Mouse (Mus musculus): ENCODE results near the gene Cela3a. TPM values are rescaled to one million over a fixed set of nuclear protein-coding genes. Genes with fewer than 3 reads are reported as not detected.

The Cela3a gene
- polyA plus RNA-seq (2014; fragmentation: Nextera tagmentation; extraction: Ambion mirVana): not detected in 2 replicates

DNA sequence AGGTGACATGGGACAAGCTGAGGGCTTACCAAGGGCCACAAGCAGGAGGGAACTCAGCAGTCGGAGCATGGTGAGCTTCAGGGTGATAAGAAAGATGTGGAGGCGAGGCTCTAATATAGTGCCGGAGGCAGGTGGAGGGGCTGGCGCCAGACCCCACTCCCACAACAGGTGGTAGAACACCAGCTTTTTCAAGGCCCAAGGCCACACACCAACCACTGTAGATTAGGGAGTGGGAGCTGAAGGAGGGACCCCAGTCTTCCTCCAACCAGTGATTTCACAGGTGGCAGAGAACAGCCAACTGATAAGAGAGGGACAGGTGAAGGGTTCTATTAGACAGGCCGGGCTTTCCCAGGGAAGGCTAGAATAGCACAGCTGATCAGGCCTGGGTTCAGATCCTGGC lies at the start of gene Cela3a:
Cela3a (minus strand) TSS at position 101 of the 400 bp plus-strand sequence.
- ATAC-seq (ENCODE audit: low FRiP score, low TSS enrichment): no peak
- Histone ChIP-seq H3K36me3 (ENCODE audit: control insufficient read depth, insufficient read depth, low read length) (no peaks in the 10 kb centered on the region), H3K4me1 (ENCODE audit: control insufficient read depth, insufficient read depth, low read length) (no peaks in the 10 kb centered on the region), H3K4me3 (ENCODE audit: low read length) (no peak within 1 kb of the TSS), H3K27ac (ENCODE audit: low read depth, low read length) (no peak within 1 kb of the TSS), H3K4me2 (replicated peaks; ENCODE audit: low read depth, low read length) (no peak within 1 kb of the TSS), H3K9ac (ENCODE audit: low read depth, low read length) (no peak within 1 kb of the TSS), H3K9me3 (ENCODE audit: control insufficient read depth, low read length) (no peaks in the 10 kb centered on the region), H3K27me3 (ENCODE audit: control insufficient read depth, insufficient read depth, low read length) (no peaks in the 10 kb centered on the region)
- WGBS: 92% methylated on average over 5 of the region's 5 CpGs

DNA sequence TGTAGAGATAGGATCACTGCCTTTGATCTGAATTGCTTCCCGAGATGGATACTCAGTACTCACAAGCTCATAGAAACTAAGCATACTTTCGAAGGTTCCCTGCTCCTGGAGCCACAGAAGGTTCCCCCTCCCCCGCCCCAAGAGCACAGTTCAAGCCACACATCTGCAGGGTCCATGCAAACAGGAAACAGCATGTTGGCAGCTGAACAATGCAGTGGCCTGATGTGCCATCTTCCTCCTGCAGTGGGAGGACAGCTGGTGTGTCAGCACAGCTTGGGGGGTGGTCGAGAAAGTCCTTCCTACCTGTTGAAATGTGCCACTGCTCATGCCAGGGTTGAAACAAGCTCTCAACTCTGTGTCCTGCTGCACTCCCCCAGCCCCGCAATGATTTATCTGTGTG lies 49.3 kb upstream of the Cela3a start:
- Histone ChIP-seq H3K4me3 (ENCODE audit: low read length) (no peak overlapping the region), H3K9me3 (ENCODE audit: control insufficient read depth, low read length) (no peaks in the 10 kb centered on the region), H3K27ac (ENCODE audit: low read depth, low read length) (no peak overlapping the region), H3K4me2 (replicated peaks; ENCODE audit: low read depth, low read length) (no peak overlapping the region), H3K27me3 (ENCODE audit: control insufficient read depth, insufficient read depth, low read length) (no peaks in the 10 kb centered on the region), H3K36me3 (ENCODE audit: control insufficient read depth, insufficient read depth, low read length) (no peaks in the 10 kb centered on the region), H3K9ac (ENCODE audit: low read depth, low read length) (no peak overlapping the region), H3K4me1 (ENCODE audit: control insufficient read depth, insufficient read depth, low read length) (peaks cover 14% of the 10 kb centered on the region; the same call in 1 of the 2 replicates)
- no peak for ATAC-seq (ENCODE audit: low FRiP score, low TSS enrichment)
- WGBS: 40% methylated on average over 5 of the region's 5 CpGs

DNA sequence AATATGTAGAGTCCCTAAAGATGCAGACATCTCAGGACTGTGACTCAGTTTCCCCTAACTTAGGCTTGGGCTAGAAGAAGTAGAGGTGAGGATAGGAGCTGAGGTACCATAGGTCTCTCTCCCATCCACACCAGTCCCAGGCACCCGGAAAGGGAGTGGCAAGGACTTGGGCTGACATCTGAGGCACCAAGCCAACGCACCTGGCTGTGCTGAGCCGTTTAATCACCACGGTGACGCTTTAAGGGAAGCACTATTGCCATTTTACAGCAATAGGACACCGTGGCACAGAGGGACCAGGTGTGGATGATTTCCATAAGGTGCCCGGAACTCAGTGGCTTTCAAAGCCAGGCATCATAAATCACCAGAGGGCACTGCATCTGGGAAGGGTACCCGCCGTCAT lies 48.7 kb upstream of the Cela3a start:
- Histone ChIP-seq H3K9me3 (ENCODE audit: control insufficient read depth, low read length) (no peaks in the 10 kb centered on the region), H3K27ac (ENCODE audit: low read depth, low read length) (no peak overlapping the region), H3K9ac (ENCODE audit: low read depth, low read length) (no peak overlapping the region), H3K4me1 (ENCODE audit: control insufficient read depth, insufficient read depth, low read length) (peaks cover 14% of the 10 kb centered on the region; the same call in 1 of the 2 replicates), H3K4me3 (ENCODE audit: low read length) (no peak overlapping the region), H3K4me2 (replicated peaks; ENCODE audit: low read depth, low read length) (no peak overlapping the region), H3K36me3 (ENCODE audit: control insufficient read depth, insufficient read depth, low read length) (no peaks in the 10 kb centered on the region), H3K27me3 (ENCODE audit: control insufficient read depth, insufficient read depth, low read length) (no peaks in the 10 kb centered on the region)
- no peak for ATAC-seq (ENCODE audit: low FRiP score, low TSS enrichment)
- WGBS: 78% methylated on average over 9 of the region's 9 CpGs

DNA sequence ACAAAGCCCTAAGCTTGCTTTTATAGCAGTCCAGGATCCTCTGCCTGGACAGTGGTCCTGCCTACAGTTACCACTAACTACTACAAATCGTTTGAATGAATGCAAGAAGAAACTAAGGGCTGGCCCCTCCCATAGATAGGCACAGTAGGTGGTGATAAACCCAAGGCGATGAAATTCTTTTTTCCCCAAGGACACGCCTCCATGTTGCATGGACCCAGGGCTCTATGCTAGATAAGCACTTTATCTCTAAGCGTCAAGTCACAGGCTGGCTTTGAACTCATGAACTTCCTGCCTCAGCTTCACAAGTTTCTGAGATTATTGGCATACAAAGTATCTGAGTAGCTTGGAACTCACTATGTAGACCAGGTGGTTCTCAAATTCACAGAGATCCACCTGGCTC lies 47.7 kb upstream of the Cela3a start:
- Histone ChIP-seq H3K27ac (ENCODE audit: low read depth, low read length) (no peak overlapping the region), H3K4me1 (ENCODE audit: control insufficient read depth, insufficient read depth, low read length) (peaks cover 14% of the 10 kb centered on the region; the same call in 1 of the 2 replicates), H3K36me3 (ENCODE audit: control insufficient read depth, insufficient read depth, low read length) (no peaks in the 10 kb centered on the region), H3K9ac (ENCODE audit: low read depth, low read length) (no peak overlapping the region), H3K4me3 (ENCODE audit: low read length) (no peak overlapping the region), H3K9me3 (ENCODE audit: control insufficient read depth, low read length) (no peaks in the 10 kb centered on the region), H3K27me3 (ENCODE audit: control insufficient read depth, insufficient read depth, low read length) (no peaks in the 10 kb centered on the region), H3K4me2 (replicated peaks; ENCODE audit: low read depth, low read length) (no peak overlapping the region)
- ATAC-seq (ENCODE audit: low FRiP score, low TSS enrichment): no peak
- WGBS: 76% methylated on average over 4 of the region's 4 CpGs

DNA sequence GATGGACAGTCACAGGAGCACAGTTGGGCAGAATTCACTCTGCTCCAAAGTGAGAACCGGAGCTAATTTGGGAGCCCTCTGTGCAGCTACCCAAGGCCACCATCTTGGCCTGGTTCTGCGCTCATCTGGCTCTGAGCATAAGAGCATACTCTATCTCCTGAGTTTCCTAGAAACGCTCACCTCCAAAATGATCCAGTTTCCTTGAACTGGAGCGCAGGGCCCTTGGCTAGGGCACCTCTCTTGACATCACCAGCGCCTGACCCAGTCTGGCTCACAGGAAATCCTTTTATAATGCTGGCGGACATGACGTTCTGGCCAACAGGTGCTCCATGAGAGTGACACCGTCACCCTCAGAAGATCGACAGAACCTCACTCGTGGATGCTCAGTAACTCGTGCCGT lies 47.0 kb upstream of the Cela3a start:
- 81% methylated on average over 12 of the region's 12 CpGs for WGBS

DNA sequence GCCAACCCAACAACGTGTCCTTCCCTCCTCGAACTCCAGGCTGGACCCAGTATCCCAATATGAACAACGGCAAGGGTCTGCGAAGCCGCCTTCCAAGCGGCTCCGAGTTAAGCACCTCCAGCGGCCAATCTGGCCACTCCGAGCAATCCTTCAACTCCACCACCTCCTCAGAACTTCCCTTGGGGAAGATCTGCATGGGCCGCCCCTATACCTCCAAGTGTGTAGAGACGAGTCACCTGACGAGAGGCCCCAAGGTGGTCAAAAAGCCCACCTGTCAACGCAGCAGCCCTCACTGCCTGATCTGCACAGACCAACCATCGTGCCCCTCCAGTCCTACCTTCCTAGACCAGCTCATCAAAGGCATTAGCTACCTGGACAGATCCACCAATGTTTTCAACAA lies 45.0 kb upstream of the Cela3a start:
- Histone ChIP-seq H3K27me3 (ENCODE audit: control insufficient read depth, insufficient read depth, low read length) (no peaks in the 10 kb centered on the region), H3K9me3 (ENCODE audit: control insufficient read depth, low read length) (no peaks in the 10 kb centered on the region), H3K27ac (ENCODE audit: low read depth, low read length) (no peak overlapping the region), H3K9ac (ENCODE audit: low read depth, low read length) (no peak overlapping the region), H3K4me2 (replicated peaks; ENCODE audit: low read depth, low read length) (no peak overlapping the region), H3K36me3 (ENCODE audit: control insufficient read depth, insufficient read depth, low read length) (no peaks in the 10 kb centered on the region), H3K4me1 (ENCODE audit: control insufficient read depth, insufficient read depth, low read length) (peaks cover 8% of the 10 kb centered on the region; the same call in 1 of the 2 replicates), H3K4me3 (ENCODE audit: low read length) (no peak overlapping the region)
- ATAC-seq (ENCODE audit: low FRiP score, low TSS enrichment): no peak
- WGBS: 93% methylated on average over 14 of the region's 14 CpGs

More for the DNA sequence above, 47.0 kb upstream of the Cela3a start:
- Histone ChIP-seq H3K27me3 (ENCODE audit: control insufficient read depth, insufficient read depth, low read length) (no peaks in the 10 kb centered on the region), H3K4me2 (replicated peaks; ENCODE audit: low read depth, low read length) (no peak overlapping the region), H3K4me3 (ENCODE audit: low read length) (no peak overlapping the region), H3K36me3 (ENCODE audit: control insufficient read depth, insufficient read depth, low read length) (no peaks in the 10 kb centered on the region), H3K9ac (ENCODE audit: low read depth, low read length) (no peak overlapping the region), H3K27ac (ENCODE audit: low read depth, low read length) (no peak overlapping the region), H3K4me1 (ENCODE audit: control insufficient read depth, insufficient read depth, low read length) (peaks cover 14% of the 10 kb centered on the region; the same call in 1 of the 2 replicates), H3K9me3 (ENCODE audit: control insufficient read depth, low read length) (no peaks in the 10 kb centered on the region)
- ATAC-seq (ENCODE audit: low FRiP score, low TSS enrichment): no peak

DNA sequence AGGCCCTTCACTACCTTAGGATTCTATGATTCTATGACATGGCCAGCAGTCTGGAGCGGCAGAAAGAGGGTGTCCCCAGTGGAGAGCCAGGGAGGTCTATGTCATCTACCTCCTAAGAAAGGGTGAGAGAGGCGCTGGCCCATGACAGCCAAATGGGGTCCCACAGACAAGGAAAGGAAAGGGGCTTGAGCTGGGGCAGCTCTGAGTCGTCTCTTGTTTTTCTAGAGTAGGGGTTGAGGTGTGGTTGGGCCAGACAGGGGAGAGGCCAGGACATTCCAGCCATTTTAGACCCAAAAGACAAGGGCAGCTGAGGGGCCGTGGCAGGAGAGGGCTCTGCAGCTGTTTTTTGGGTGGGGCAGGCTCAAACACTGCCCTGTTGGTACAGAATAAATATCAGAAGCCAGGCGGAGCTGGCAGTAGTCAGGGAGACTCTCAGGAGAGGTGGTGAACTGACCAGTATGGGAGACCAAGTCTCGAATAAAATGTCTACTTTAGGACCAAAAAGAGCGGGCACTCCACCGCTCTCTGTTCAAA lies 43.7 kb upstream of the Cela3a start, which contains the start of gene 1700013G24Rik:
1700013G24Rik (plus strand) TSS at position 51 of the 534 bp plus-strand sequence.
- Histone ChIP-seq H3K27ac (ENCODE audit: low read depth, low read length) (no peak within 1 kb of the TSS), H3K27me3 (ENCODE audit: control insufficient read depth, insufficient read depth, low read length) (no peaks in the 10 kb centered on the region), H3K4me2 (replicated peaks; ENCODE audit: low read depth, low read length) (no peak within 1 kb of the TSS), H3K9me3 (ENCODE audit: control insufficient read depth, low read length) (no peaks in the 10 kb centered on the region), H3K36me3 (ENCODE audit: control insufficient read depth, insufficient read depth, low read length) (no peaks in the 10 kb centered on the region), H3K9ac (ENCODE audit: low read depth, low read length) (no peak within 1 kb of the TSS), H3K4me1 (ENCODE audit: control insufficient read depth, insufficient read depth, low read length) (peaks cover 8% of the 10 kb centered on the region), H3K4me3 (ENCODE audit: low read length) (no peak within 1 kb of the TSS)
- no peak for ATAC-seq (ENCODE audit: low FRiP score, low TSS enrichment)
- 73% methylated on average over 8 of the region's 8 CpGs for WGBS

DNA sequence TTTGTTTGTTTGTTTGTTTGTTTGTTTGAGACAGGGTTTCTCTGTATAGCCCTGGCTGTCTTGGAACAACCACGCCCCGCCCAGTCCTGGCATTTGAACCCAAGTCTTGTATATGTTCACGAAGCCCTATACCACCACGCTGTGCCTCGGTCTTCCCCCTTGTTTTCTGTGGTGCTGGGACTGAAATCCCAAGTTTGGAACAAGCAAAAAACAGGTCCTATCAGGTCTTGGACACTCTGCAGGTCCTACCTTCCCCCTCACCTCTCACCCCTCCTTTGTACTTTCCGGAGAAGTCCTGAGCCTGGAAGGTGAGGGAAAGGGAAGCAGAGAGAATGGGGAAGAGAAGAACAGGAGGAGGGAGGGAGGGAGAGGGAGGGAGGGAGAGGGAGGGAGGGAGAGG lies 42.6 kb upstream of the Cela3a start:
- Histone ChIP-seq H3K4me1 (ENCODE audit: control insufficient read depth, insufficient read depth, low read length) (peaks cover 12% of the 10 kb centered on the region), H3K27me3 (ENCODE audit: control insufficient read depth, insufficient read depth, low read length) (no peaks in the 10 kb centered on the region), H3K36me3 (ENCODE audit: control insufficient read depth, insufficient read depth, low read length) (no peaks in the 10 kb centered on the region), H3K4me3 (ENCODE audit: low read length) (no peak overlapping the region), H3K27ac (ENCODE audit: low read depth, low read length) (no peak overlapping the region), H3K9me3 (ENCODE audit: control insufficient read depth, low read length) (no peaks in the 10 kb centered on the region), H3K9ac (ENCODE audit: low read depth, low read length) (no peak overlapping the region), H3K4me2 (replicated peaks; ENCODE audit: low read depth, low read length) (no peak overlapping the region)
- 94% methylated on average over 6 of the region's 6 CpGs for WGBS
- no peak for ATAC-seq (ENCODE audit: low FRiP score, low TSS enrichment)

DNA sequence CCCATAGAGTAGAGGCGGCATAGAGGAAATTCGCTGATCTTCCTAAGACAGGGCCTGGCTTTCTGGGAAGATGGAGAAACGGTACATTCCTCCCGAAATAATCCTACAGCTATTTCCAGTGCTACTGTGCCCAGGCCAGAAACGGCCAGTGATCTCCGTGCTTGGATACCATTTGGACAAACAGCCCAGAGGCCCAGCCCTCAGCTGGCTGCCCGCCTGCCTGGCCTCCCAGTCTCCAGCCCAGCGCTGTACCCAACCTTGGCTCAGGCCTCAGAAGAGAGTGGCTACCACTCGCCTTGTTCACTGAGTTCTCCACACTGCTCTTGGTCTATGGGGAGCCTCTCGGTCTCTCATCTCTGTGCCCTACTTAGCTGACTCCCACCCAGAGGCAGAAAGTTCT lies 40.1 kb upstream of the Cela3a start:
- no peak overlapping the region for H3K9ac ChIP-seq (ENCODE audit: low read depth, low read length)
- H3K9me3 ChIP-seq (ENCODE audit: control insufficient read depth, low read length): no peaks in the 10 kb centered on the region
- H3K27ac ChIP-seq (ENCODE audit: low read depth, low read length): no peak overlapping the region
- no peak overlapping the region for H3K4me2 ChIP-seq (replicated peaks; ENCODE audit: low read depth, low read length)
- H3K4me3 ChIP-seq (ENCODE audit: low read length): no peak overlapping the region
- no peaks in the 10 kb centered on the region for H3K27me3 ChIP-seq (ENCODE audit: control insufficient read depth, insufficient read depth, low read length)
- WGBS: 79% methylated on average over 10 of the region's 10 CpGs
- ATAC-seq (ENCODE audit: low FRiP score, low TSS enrichment): no peak
- peaks cover 12% of the 10 kb centered on the region for H3K4me1 ChIP-seq (ENCODE audit: control insufficient read depth, insufficient read depth, low read length)
- no peaks in the 10 kb centered on the region for H3K36me3 ChIP-seq (ENCODE audit: control insufficient read depth, insufficient read depth, low read length)

Data from kidney, embryonic 14.5 days (tissue).